Mouse (Mus musculus): Measurements from ENCODE around the gene Zfp37. TPM values are rescaled to one million over a fixed set of nuclear protein-coding genes. Genes with fewer than 3 reads are reported as not detected.
"Not testable (repeated sequence)": the region's sequence is repeated elsewhere in the genome, so short reads cannot be mapped to it uniquely, and the experiment has no call there.

Gene Zfp37
- not detected for polyA plus RNA-seq (2017; shearing (Covaris generic))

- no peak for ATAC-seq
Measured at GRCm38 (mm10) chr4:62230769-62231168, at the start of gene Zfp37. Zfp37 (minus strand) TSS chr4:62231047.

GRCm38 (mm10) chr4:62278081-62278480 lies 47.2 kb upstream of the Zfp37 start:
- no peak for ATAC-seq

GRCm38 (mm10) chr4:62277222-62277621 lies 46.4 kb upstream of the Zfp37 start:
- no peak for ATAC-seq

GRCm38 (mm10) chr4:62276642-62277041 lies 45.8 kb upstream of the Zfp37 start:
- ATAC-seq = no peak

- no peak for ATAC-seq
Measured at GRCm38 (mm10) chr4:62274841-62275536, 44.1 kb upstream of the Zfp37 start.

- ATAC-seq = no peak
Measured at GRCm38 (mm10) chr4:62273916-62274315, 43.1 kb upstream of the Zfp37 start.

- ATAC-seq = no peak
Measured at GRCm38 (mm10) chr4:62272696-62273095, 41.8 kb upstream of the Zfp37 start.

GRCm38 (mm10) chr4:62267101-62267500 lies 36.3 kb upstream of the Zfp37 start:
- no peak for ATAC-seq

- ATAC-seq = not testable (repeated sequence)
Measured at GRCm38 (mm10) chr4:62266016-62266415, 35.2 kb upstream of the Zfp37 start.

GRCm38 (mm10) chr4:62265154-62265836 lies 34.4 kb upstream of the Zfp37 start:
- no peak for ATAC-seq

GRCm38 (mm10) chr4:62263133-62263844 lies 32.4 kb upstream of the Zfp37 start:
- ATAC-seq = no peak

GRCm38 (mm10) chr4:62262276-62262675 lies 31.4 kb upstream of the Zfp37 start, which contains the start of gene Slc31a2:
Slc31a2 (plus strand) TSS chr4:62262562.
- ATAC-seq = no peak

GRCm38 (mm10) chr4:62256931-62257330 lies 26.1 kb upstream of the Zfp37 start:
- ATAC-seq = no peak

GRCm38 (mm10) chr4:62254551-62254950 lies 23.7 kb upstream of the Zfp37 start:
- ATAC-seq = no peak

- no peak for ATAC-seq
Measured at GRCm38 (mm10) chr4:62251776-62252175, 20.9 kb upstream of the Zfp37 start.

GRCm38 (mm10) chr4:62250896-62251544 lies 20.2 kb upstream of the Zfp37 start:
- ATAC-seq = no peak

GRCm38 (mm10) chr4:62248328-62248727 lies 17.5 kb upstream of the Zfp37 start:
- ATAC-seq = no peak

GRCm38 (mm10) chr4:62240586-62240985 lies 9.7 kb upstream of the Zfp37 start:
- no peak for ATAC-seq

- no peak for ATAC-seq
Measured at GRCm38 (mm10) chr4:62230153-62230552, 694 bp downstream of the Zfp37 start.

GRCm38 (mm10) chr4:62229448-62229847 lies 1.4 kb downstream of the Zfp37 start:
- ATAC-seq = no peak

- no peak for ATAC-seq
Measured at GRCm38 (mm10) chr4:62228391-62228790, 2.5 kb downstream of the Zfp37 start.

- ATAC-seq = no peak
Measured at GRCm38 (mm10) chr4:62213490-62213889, 17.4 kb downstream of the Zfp37 start.

GRCm38 (mm10) chr4:62210035-62210434 lies 20.8 kb downstream of the Zfp37 start:
- no peak for ATAC-seq
